Mouse (Mus musculus): Measurements from ENCODE around the gene Mknk2.

DNA sequence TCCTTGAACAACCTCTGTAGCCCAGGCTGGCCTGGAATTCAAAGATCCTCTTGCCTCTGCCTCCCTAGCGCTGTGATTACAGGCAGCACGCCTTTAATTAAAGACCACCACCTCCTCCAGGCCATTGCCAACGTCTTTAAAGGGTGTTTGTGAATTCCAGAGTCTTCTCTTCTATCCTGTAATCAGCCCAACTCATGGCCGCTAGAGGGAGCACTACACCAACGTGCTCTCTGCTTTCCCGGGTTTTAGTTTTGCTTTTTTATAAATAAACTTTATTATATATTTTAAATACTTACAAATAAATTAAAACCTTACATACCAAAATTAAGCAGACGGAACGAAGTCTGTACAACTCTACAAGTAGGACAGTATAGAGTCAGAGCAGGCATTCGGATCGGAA is 18.7 kb downstream of the Mknk2 start:
- TF ChIP-seq EP300 (IDR thresholded peaks at IDR 0.05; ENCODE audit: low read depth), result no peak
- peak; percentile 83 for TF ChIP-seq CTCF (IDR thresholded peaks at IDR 0.05; ENCODE audit: low read depth)

Measured in liver, postnatal 0 days (tissue).